15 mouse cellular contexts compared by ENCODE assay signal in the genomic region with DNA sequence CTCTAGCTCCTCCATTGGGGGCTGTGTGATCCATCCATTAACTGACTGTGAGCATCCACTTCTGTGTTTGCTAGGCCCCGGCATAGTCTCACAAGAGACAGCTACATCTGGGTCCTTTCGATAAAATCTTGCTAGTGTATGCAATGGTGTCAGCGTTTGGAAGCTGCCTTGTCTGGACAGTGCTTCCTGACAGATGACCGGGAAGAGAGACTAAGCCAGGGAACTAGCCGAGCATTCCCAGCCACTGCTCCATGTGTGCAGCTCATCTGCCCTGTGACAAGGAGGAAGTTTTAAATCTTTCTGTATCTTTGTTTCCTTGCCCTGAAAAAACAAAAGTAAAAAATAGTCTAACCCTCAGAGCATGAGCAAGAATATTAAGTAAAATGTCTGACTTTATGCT. TPM values are rescaled to one million over a fixed set of nuclear protein-coding genes. Genes with fewer than 3 reads are reported as not detected.
DNase-seq lines count a peak whose midpoint lies in the region; ATAC-seq and TF ChIP-seq lines count a peak whose summit lies in the region.
"Not testable (repeated sequence)": the region's sequence is repeated elsewhere in the genome, so short reads cannot be mapped to it uniquely, and the experiment has no call there.
"Had no signal": no experiment of that assay in that cellular context is flagged by ENCODE, and none has a peak within 500 bp of the region (broad histone marks: within the 10 kb centered on the region; RNA-seq: fewer than 3 reads in every experiment).

No protein-coding gene starts in this region.

- TF ChIP-seq CTCF in kidney, postnatal 0 days (IDR thresholded peaks at IDR 0.05; ENCODE audit: low read depth) = not testable (repeated sequence)

- not testable (repeated sequence) for H3K36me3 ChIP-seq in kidney, postnatal 0 days (ENCODE audit: insufficient read depth, low read length)

- WGBS in kidney, postnatal 0 days = 36% methylated on average over 5 of the region's 5 CpGs

- not testable (repeated sequence) for H3K27me3 ChIP-seq in kidney, postnatal 0 days (ENCODE audit: insufficient read depth, low read length)

- not testable (repeated sequence) for ATAC-seq in kidney, postnatal 0 days (replicated peaks; ENCODE audit: low FRiP score, low read depth)

- not testable (repeated sequence) for H3K4me2 ChIP-seq in kidney, postnatal 0 days (ENCODE audit: low read length)

- not testable (repeated sequence) for H3K9me3 ChIP-seq in kidney, postnatal 0 days (replicated peaks; ENCODE audit: low read length)

- not testable (repeated sequence) for H3K4me1 ChIP-seq in kidney, postnatal 0 days (replicated peaks; ENCODE audit: insufficient read depth, low read length)

- H3K9ac ChIP-seq in kidney, postnatal 0 days (ENCODE audit: low read depth, low read length) = not testable (repeated sequence)

- not testable (repeated sequence) for H3K27ac ChIP-seq in kidney, postnatal 0 days

- peak; percentile 8 for DNase-seq in kidney, adult 9 months
- peak; percentile 58 for DNase-seq in kidney, postnatal 0 days (ENCODE audit: low spot score)
- peak; percentile 50 for DNase-seq in kidney, postnatal 14 days
- DNase-seq in kidney, postnatal 36 days = peak; percentile 7 to 10

- H3K4me3 ChIP-seq in kidney, postnatal 0 days (replicated peaks; ENCODE audit: low read depth, low read length) = not testable (repeated sequence)

RNA-seq across cellular contexts. Expression of gene Xirp2, which starts 24.2 kb away (rescaled TPM):
- not detected in 2 replicates for polyA plus RNA-seq in kidney, postnatal 0 days (2015; fragmentation: Nextera tagmentation; extraction: Ambion mirVana)
- polyA plus RNA-seq: adrenal gland, adult 2 months; brain, embryonic 14.5 days; C2C12; embryonic facial prominence, embryonic 11.5 days; embryonic facial prominence, embryonic 13.5 days; erythroblast, embryonic 14.5 days; forebrain, embryonic 10.5 days; forebrain, embryonic 12.5 days; forebrain, embryonic 14.5 days; forebrain, embryonic 16.5 days had no signal

RNA-seq across cellular contexts. Expression of gene Gm26727, which starts 37.0 kb away (rescaled TPM):
- not detected in 2 replicates for polyA plus RNA-seq in kidney, postnatal 0 days (2015; fragmentation: Nextera tagmentation; extraction: Ambion mirVana)
- polyA plus RNA-seq: adrenal gland, adult 2 months; brain, embryonic 14.5 days; C2C12; embryonic facial prominence, embryonic 11.5 days; embryonic facial prominence, embryonic 13.5 days; embryonic facial prominence, embryonic 15.5 days; erythroblast, embryonic 14.5 days; forebrain, embryonic 10.5 days; forebrain, embryonic 12.5 days; forebrain, embryonic 14.5 days; forebrain, embryonic 16.5 days had no signal

RNA-seq across cellular contexts. Expression of gene Gm21830, which starts 56.5 kb away (rescaled TPM):
- polyA plus RNA-seq in kidney, postnatal 0 days (2015; fragmentation: Nextera tagmentation; extraction: Ambion mirVana) = not detected in 2 replicates
- polyA plus RNA-seq: adrenal gland, adult 2 months; brain, embryonic 14.5 days; C2C12; embryonic facial prominence, embryonic 11.5 days; embryonic facial prominence, embryonic 13.5 days; embryonic facial prominence, embryonic 15.5 days; erythroblast, embryonic 14.5 days; forebrain, embryonic 10.5 days; forebrain, embryonic 12.5 days; forebrain, embryonic 14.5 days; forebrain, embryonic 16.5 days had no signal

Comparison
In these comparisons a context has a peak if more than half of its experiments do, and no peak if none do; other contexts are left out.
1. DNase-seq: peak in every context shown above with its lines; median percentile 58 in kidney, postnatal 0 days; 50 in kidney, postnatal 14 days; 8 in kidney, postnatal 36 days; 8 in kidney, adult 9 months.